In the genomic region with DNA sequence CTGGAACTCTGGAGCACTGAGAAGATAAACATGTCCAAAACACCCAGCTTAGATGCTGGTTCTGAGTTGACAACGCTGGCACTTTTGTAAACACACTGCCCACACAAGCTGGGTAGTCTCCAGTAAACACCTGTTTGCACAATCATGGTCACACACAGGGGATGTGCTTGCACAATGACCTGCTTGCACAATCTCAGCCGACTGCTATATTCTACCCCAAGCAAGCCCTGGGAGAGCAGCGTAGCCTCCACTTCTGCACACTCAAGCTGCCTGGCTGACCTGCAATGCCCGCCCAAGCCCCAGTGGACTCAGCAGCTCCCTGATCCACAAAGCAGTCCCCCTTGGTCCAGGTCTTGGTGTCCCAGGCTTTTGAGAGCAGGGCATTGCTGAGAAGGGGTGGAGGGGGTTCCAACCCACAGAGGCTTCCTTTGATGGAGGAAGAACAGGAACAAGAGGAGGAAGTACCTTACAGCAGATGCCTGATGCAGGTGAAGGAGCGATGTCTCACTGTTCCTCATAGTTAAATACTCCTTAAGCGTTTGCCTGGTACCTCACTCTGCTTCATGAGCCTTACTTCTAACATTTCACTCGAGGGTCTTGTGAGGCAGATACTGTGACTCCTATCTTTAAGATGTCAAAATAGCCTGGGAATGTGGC, we compare ENCODE assay signal across 15 mouse cellular contexts. TPM values are rescaled to one million over a fixed set of nuclear protein-coding genes. Genes with fewer than 3 reads are reported as not detected.
DNase-seq lines count a peak whose midpoint lies in the region; ATAC-seq lines count a peak whose summit lies in the region.
"Had no signal": no experiment of that assay in that cellular context is flagged by ENCODE, and none has a peak within 500 bp of the region (broad histone marks: within the 10 kb centered on the region; RNA-seq: fewer than 3 reads in every experiment).

No protein-coding gene starts in this region.

- H3K4me1 ChIP-seq in liver, embryonic 11.5 days (replicated peaks; ENCODE audit: control insufficient read depth, insufficient read depth, low read length), result no peaks in the 10 kb centered on the region
- H3K4me1 ChIP-seq in liver, embryonic 12.5 days, result 0 out of 2 replicates have a peak, but pooled peaks cover 7% of the 10 kb centered on the region
- H3K4me1 ChIP-seq: hindbrain, embryonic 15.5 days; lung, embryonic 15.5 days; neural tube, embryonic 13.5 days had no signal

- no peak overlapping the region for H3K4me3 ChIP-seq in liver, embryonic 11.5 days (ENCODE audit: low read depth, low read length)
- no peak overlapping the region for H3K4me3 ChIP-seq in liver, embryonic 12.5 days
- H3K4me3 ChIP-seq: hindbrain, embryonic 15.5 days; lung, embryonic 15.5 days; neural tube, embryonic 13.5 days had no signal

- H3K36me3 ChIP-seq in liver, embryonic 11.5 days (ENCODE audit: control insufficient read depth, insufficient read depth, low read length), result no peaks in the 10 kb centered on the region
- no peaks in the 10 kb centered on the region for H3K36me3 ChIP-seq in liver, embryonic 12.5 days
- H3K36me3 ChIP-seq: hindbrain, embryonic 15.5 days; lung, embryonic 15.5 days; neural tube, embryonic 13.5 days had no signal

- no peak overlapping the region for H3K4me2 ChIP-seq in liver, embryonic 11.5 days
- H3K4me2 ChIP-seq in liver, embryonic 12.5 days, result no peak overlapping the region
- H3K4me2 ChIP-seq: hindbrain, embryonic 15.5 days; lung, embryonic 15.5 days; neural tube, embryonic 13.5 days had no signal

- intact Hi-C loops in left cerebral cortex, postnatal 25 days (cut with DNase I), result no loop called here

- WGBS in liver, embryonic 11.5 days, result 59% methylated on average over 7 of the region's 7 CpGs
- WGBS in liver, embryonic 12.5 days (ENCODE audit: insufficient replicate concordance), result 53% methylated on average over 7 of the region's 7 CpGs

- H3K27me3 ChIP-seq in liver, embryonic 11.5 days (replicated peaks; ENCODE audit: control insufficient read depth, insufficient read depth, low read length), result no peaks in the 10 kb centered on the region
- no peaks in the 10 kb centered on the region for H3K27me3 ChIP-seq in liver, embryonic 12.5 days (replicated peaks)
- H3K27me3 ChIP-seq: hindbrain, embryonic 15.5 days; lung, embryonic 15.5 days; neural tube, embryonic 13.5 days had no signal

- no peak overlapping the region for H3K27ac ChIP-seq in liver, embryonic 11.5 days (ENCODE audit: low read depth, low read length)
- no peak overlapping the region for H3K27ac ChIP-seq in liver, embryonic 12.5 days
- H3K27ac ChIP-seq: hindbrain, embryonic 15.5 days; lung, embryonic 15.5 days; neural tube, embryonic 13.5 days had no signal

- no peaks in the 10 kb centered on the region for H3K9me3 ChIP-seq in liver, embryonic 11.5 days (ENCODE audit: control insufficient read depth, low read length)
- no peaks in the 10 kb centered on the region for H3K9me3 ChIP-seq in liver, embryonic 12.5 days (replicated peaks)
- H3K9me3 ChIP-seq: hindbrain, embryonic 15.5 days; lung, embryonic 15.5 days; neural tube, embryonic 13.5 days had no signal

- ATAC-seq in liver, embryonic 11.5 days (replicated peaks; ENCODE audit: low FRiP score), result no peak
- peak; percentile 42; the same call in 1 of the 2 replicates for ATAC-seq in liver, embryonic 12.5 days

- H3K9ac ChIP-seq in liver, embryonic 11.5 days (ENCODE audit: low read depth, low read length), result no peak overlapping the region
- no peak overlapping the region for H3K9ac ChIP-seq in liver, embryonic 12.5 days
- H3K9ac ChIP-seq: hindbrain, embryonic 15.5 days; lung, embryonic 15.5 days; neural tube, embryonic 13.5 days had no signal

- DNase-seq in liver, result peak; percentile 32
- no peak for DNase-seq in liver, embryonic 11.5 days (ENCODE audit: low spot score)
- DNase-seq in lung, postnatal 25 days (ENCODE audit: low spot score), result peak; percentile 39
- no peak for DNase-seq in left cerebral cortex, postnatal 25 days (ENCODE audit: low spot score in 2 of 2)
- no peak for DNase-seq in natural killer cell, adult 2 months (ENCODE audit: low spot score in 2 of 2)
- no peak for DNase-seq in ovary, postnatal 14 days (ENCODE audit: low spot score)
- DNase-seq: cerebellum, postnatal 25 days; heart, adult 11 months; kidney, adult 8-10 months; midbrain, embryonic 14.5 days had no signal

RNA-seq across cellular contexts. Expression of a gene that starts 6.5 kb away (rescaled TPM):
- polyA plus RNA-seq in liver, embryonic 11.5 days (2014; fragmentation: Nextera tagmentation; extraction: Ambion mirVana), result 2.4 and 3.1 TPM in 2 replicates
- 2.8 TPM in 2 replicates for polyA plus RNA-seq in liver, embryonic 12.5 days (2016; fragmentation: Nextera tagmentation; extraction: Ambion mirVana)
- 1 to 10 TPM; 4.6 to 4.8 TPM for total RNA-seq in left cerebral cortex, postnatal 25 days (2021)
- total RNA-seq: MEL had no signal

RNA-seq across cellular contexts. Expression of a gene that starts 28.9 kb away (rescaled TPM):
- 186 and 190 TPM in 2 replicates for polyA plus RNA-seq in liver, embryonic 11.5 days (2014; fragmentation: Nextera tagmentation; extraction: Ambion mirVana)
- polyA plus RNA-seq in liver, embryonic 12.5 days (2016; fragmentation: Nextera tagmentation; extraction: Ambion mirVana), result 128 and 138 TPM in 2 replicates
- 10 to 100 TPM; 43.0 to 49.4 TPM for total RNA-seq in left cerebral cortex, postnatal 25 days (2021)

RNA-seq across cellular contexts. Expression of a gene that starts 40.6 kb away (rescaled TPM):
- 6.6 TPM in 2 replicates for polyA plus RNA-seq in liver, embryonic 11.5 days (2014; fragmentation: Nextera tagmentation; extraction: Ambion mirVana)
- 2.8 and 3.0 TPM in 2 replicates for polyA plus RNA-seq in liver, embryonic 12.5 days (2016; fragmentation: Nextera tagmentation; extraction: Ambion mirVana)
- total RNA-seq in left cerebral cortex, postnatal 25 days (2021), result 10 to 100 TPM; 45.5 to 55.8 TPM

Comparison
In these comparisons a context has a peak if more than half of its experiments do, and no peak if none do; other contexts are left out.
1. DNase-seq: peak in liver (single experiment) and lung, postnatal 25 days (single experiment); none in liver, embryonic 11.5 days (single experiment), left cerebral cortex, postnatal 25 days (0 of 2), natural killer cell, adult 2 months (0 of 2) and ovary, postnatal 14 days (single experiment).